Mouse (Mus musculus) central nervous system, embryonic 14 days (tissue): ENCODE data around the gene Acr. TPM values are rescaled to one million over a fixed set of nuclear protein-coding genes. Genes with fewer than 3 reads are reported as not detected.

Experiments used
- polyA plus RNA-seq: library from polyadenylated mRNA; depleted of rRNA; stranded (reverse); fragments of >200 nt; gene quantifications from 2 replicates; pipeline ENCODE4 v1.2.3, GENCODE M21; 2012; rRNA removed

Gene Acr
- 7.3 and 8.0 TPM in 2 replicates for polyA plus RNA-seq

GRCm38 (mm10) chr15:89568114-89568513, at the start of gene Acr:
Gene Acr, plus strand, starts transcription at chr15:89568326.

GRCm38 (mm10) chr15:89591723-89592455, 23.8 kb downstream of the Acr start, which contains the start of gene Rabl2:
Gene Rabl2, minus strand, starts transcription at chr15:89591923.

Other genes starting within 250 kb of the Acr start
- 0.04 and 0.06 TPM in 2 replicates for gene Adm2, start 245.6 kb upstream of the Acr start, polyA plus RNA-seq
- gene Miox, start 233.9 kb upstream of the Acr start, polyA plus RNA-seq = not detected in 2 replicates
- gene Lmf2, start 212.7 kb upstream of the Acr start, polyA plus RNA-seq = 28.3 and 34.0 TPM in 2 replicates
- gene Ncaph2, start 212.6 kb upstream of the Acr start, polyA plus RNA-seq = 118 and 120 TPM in 2 replicates
- 26.9 and 27.1 TPM in 2 replicates for gene Sco2, start 194.5 kb upstream of the Acr start, polyA plus RNA-seq
- 2.6 and 2.8 TPM in 2 replicates for gene Tymp, start 191.3 kb upstream of the Acr start, polyA plus RNA-seq
- 3.2 and 3.6 TPM in 2 replicates for gene Odf3b, start 189.0 kb upstream of the Acr start, polyA plus RNA-seq
- 0.01 TPM in 1 of 2 replicates, not detected in the other for gene Klhdc7b, start 183.4 kb upstream of the Acr start, polyA plus RNA-seq
- not detected in 2 replicates for gene Syce3, start 157.8 kb upstream of the Acr start, polyA plus RNA-seq
- gene Cpt1b, start 142.5 kb upstream of the Acr start, polyA plus RNA-seq = 7.6 and 8.0 TPM in 2 replicates
- gene C730034F03Rik, start 138.7 kb upstream of the Acr start, polyA plus RNA-seq = 3.0 and 3.3 TPM in 2 replicates
- gene Gm44502, start 138.6 kb upstream of the Acr start, polyA plus RNA-seq = 0.28 and 0.29 TPM in 2 replicates
- gene Chkb, start 138.4 kb upstream of the Acr start, polyA plus RNA-seq = 86.7 and 102 TPM in 2 replicates
- gene Mapk8ip2, start 114.4 kb upstream of the Acr start, polyA plus RNA-seq = 68.3 and 76.1 TPM in 2 replicates
- 22.9 and 28.1 TPM in 2 replicates for gene Arsa, start 90.9 kb upstream of the Acr start, polyA plus RNA-seq
- 25.9 and 30.0 TPM in 2 replicates for gene Shank3, start 68.7 kb upstream of the Acr start, polyA plus RNA-seq
- 99.4 and 109 TPM in 2 replicates for gene Rabl2, start 23.6 kb downstream of the Acr start, polyA plus RNA-seq